Mouse (Mus musculus) E14TG2a.4 (cell line): ENCODE measurements around the gene Elp5.

ENCODE experiments used
- H3K27me3 ChIP-seq: 2 replicates; pipeline ENCODE4 v1.6.1; 2014; ENCODE audit warnings: low read length, control low read depth; ENCODE audit not compliant: insufficient read depth
- H3K36me3 ChIP-seq: 2 replicates; pipeline ENCODE4 v1.6.1; 2014; ENCODE audit warnings: low read length, control low read depth; ENCODE audit not compliant: insufficient read depth
- H3K4me1 ChIP-seq: replicated peaks from 2 replicates; pipeline ENCODE4 v1.6.1; 2014; ENCODE audit warnings: low read depth, low read length, control low read depth
- H3K4me3 ChIP-seq: replicated peaks from 2 replicates; pipeline ENCODE4 v1.5.1; 2014; ENCODE audit warnings: mild to moderate bottlenecking, low read length
- H3K9me3 ChIP-seq: 2 replicates; pipeline ENCODE4 v1.6.1; 2014; ENCODE audit warnings: low read length, control low read depth
- CTCF ChIP-seq: conservative IDR thresholded peaks from 2 replicates; pipeline ENCODE4 v1.5.1; 2014; ENCODE audit warnings: low read length
- NANOG ChIP-seq: IDR thresholded peaks from 2 replicates; pipeline ENCODE4 v1.6.1; 2014; ENCODE audit warnings: borderline replicate concordance, low read length, mixed read lengths
- POU5F1 ChIP-seq: IDR thresholded peaks from 2 replicates; pipeline ENCODE4 v1.6.1; 2014; ENCODE audit warnings: low read length, borderline replicate concordance

Gene Elp5

DNA sequence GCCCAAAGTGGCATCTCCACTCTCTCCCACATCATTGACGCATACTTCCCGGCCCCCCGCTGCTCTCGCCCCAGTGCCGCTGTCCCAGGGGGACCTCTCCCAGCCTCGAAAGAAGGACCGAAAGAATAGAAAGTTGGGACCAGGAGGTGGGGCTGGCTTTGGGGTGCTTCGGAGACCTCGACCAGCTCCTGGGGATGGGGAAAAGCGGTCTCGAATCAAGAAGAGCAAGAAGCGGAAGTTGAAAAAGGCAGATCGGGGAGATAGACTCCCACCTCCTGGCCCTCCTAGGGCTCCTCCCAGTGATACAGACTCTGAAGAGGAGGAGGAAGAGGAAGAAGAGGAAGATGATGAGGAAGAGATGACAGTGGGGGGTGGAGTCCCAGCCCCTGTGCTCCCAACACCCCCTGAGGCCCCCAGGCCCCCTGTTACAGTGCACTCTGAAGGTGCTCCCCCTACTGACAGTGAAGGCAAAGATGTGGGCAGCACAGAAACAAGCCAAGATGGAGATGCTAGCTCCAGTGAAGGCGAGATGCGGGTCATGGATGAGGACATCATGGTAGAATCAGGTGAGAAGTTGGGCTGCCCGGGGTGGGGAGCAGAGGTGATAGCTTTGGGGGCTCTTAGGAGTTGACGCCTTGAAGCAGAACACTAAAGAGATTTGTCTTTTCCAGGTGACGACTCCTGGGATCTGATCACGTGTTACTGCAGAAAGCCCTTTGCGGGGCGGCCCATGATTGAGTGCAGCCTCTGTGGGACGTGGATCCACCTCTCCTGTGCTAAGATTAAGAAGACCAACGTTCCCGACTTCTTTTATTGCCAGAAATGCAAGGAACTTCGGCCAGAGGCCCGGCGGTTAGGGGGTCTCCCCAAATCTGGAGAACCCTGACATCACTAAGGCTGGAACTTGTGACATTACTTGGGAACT is 16.5 kb upstream of the Elp5 start:
- peak overlapping the region; percentile 100 for H3K4me3 ChIP-seq
- H3K9me3 ChIP-seq: no peaks in the 10 kb centered on the region
- H3K36me3 ChIP-seq: peaks cover 59% of the 10 kb centered on the region
- H3K27me3 ChIP-seq: no peaks in the 10 kb centered on the region
- TF ChIP-seq CTCF (peak; percentile 25), NANOG (no peak)
- H3K4me1 ChIP-seq: peaks cover 70% of the 10 kb centered on the region

- Histone ChIP-seq H3K36me3 (peaks cover 54% of the 10 kb centered on the region), H3K27me3 (no peaks in the 10 kb centered on the region), H3K4me3 (peak overlapping the region; percentile 100), H3K9me3 (no peaks in the 10 kb centered on the region), H3K4me1 (peaks cover 62% of the 10 kb centered on the region)
- TF ChIP-seq CTCF: no peak
- TF ChIP-seq NANOG: no peak
- TF ChIP-seq POU5F1: no peak
These were observed 14.8 kb upstream of the Elp5 start for GRCm38 (mm10) chr11:69997070-69997509.

- peaks cover 58% of the 10 kb centered on the region for H3K4me1 ChIP-seq
- no peaks in the 10 kb centered on the region for H3K27me3 ChIP-seq
- TF ChIP-seq NANOG (no peak), CTCF (no peak)
- H3K9me3 ChIP-seq: no peaks in the 10 kb centered on the region
- H3K36me3 ChIP-seq: peaks cover 52% of the 10 kb centered on the region
- peak overlapping the region; percentile 100 for H3K4me3 ChIP-seq
These were observed 14.1 kb upstream of the Elp5 start for GRCm38 (mm10) chr11:69996161-69997061.

DNA sequence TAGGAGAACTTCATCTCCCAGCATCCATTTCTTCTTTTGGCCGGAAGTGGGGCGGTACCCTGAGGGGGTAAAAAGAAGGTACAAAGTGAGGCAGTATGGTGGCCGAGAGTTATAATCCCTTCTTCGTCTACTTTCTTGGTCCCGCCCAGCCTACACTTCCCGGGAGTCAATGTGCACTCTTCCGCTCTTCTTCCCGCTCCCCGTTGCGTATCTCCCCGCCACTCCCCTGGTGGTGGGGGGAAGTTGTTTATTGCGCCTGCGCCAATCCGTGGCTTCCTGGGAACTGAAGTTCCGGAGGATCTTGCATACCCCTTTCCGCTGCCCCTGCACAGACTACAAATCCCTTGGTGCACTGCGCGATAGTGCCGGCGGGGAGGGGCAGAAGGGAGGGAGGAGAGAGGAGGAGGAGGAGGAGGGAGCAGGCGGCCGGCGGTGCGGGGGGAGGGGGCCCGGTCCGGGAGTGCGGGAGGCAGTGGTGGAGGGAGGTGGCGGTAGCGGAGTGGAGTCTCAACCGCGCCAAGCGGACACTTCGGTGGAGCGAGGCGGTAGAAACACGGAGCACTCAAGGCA is 13.2 kb upstream of the Elp5 start, which contains the start of gene Phf23:
Phf23 (plus strand) TSS at position 387 of the 570 bp plus-strand sequence.
- Histone ChIP-seq H3K27me3 (no peaks in the 10 kb centered on the region), H3K4me3 (peak within 1 kb of the TSS; percentile 100), H3K9me3 (no peaks in the 10 kb centered on the region), H3K36me3 (peaks cover 52% of the 10 kb centered on the region), H3K4me1 (peaks cover 57% of the 10 kb centered on the region)
- TF ChIP-seq NANOG (no peak), CTCF (no peak), POU5F1 (no peak)

GRCm38 (mm10) chr11:69994401-69995090 is 12.2 kb upstream of the Elp5 start:
- TF ChIP-seq NANOG: no peak

GRCm38 (mm10) chr11:69992932-69993331 is 10.6 kb upstream of the Elp5 start:
- H3K36me3 ChIP-seq: peaks cover 51% of the 10 kb centered on the region
- no peaks in the 10 kb centered on the region for H3K9me3 ChIP-seq

More at GRCm38 (mm10) chr11:69994401-69995090, 12.2 kb upstream of the Elp5 start:
- Histone ChIP-seq H3K9me3 (no peaks in the 10 kb centered on the region), H3K36me3 (peaks cover 51% of the 10 kb centered on the region), H3K4me1 (peaks cover 58% of the 10 kb centered on the region), H3K4me3 (peak overlapping the region; percentile 100; the same call in 1 of the 2 replicates), H3K27me3 (no peaks in the 10 kb centered on the region)

DNA sequence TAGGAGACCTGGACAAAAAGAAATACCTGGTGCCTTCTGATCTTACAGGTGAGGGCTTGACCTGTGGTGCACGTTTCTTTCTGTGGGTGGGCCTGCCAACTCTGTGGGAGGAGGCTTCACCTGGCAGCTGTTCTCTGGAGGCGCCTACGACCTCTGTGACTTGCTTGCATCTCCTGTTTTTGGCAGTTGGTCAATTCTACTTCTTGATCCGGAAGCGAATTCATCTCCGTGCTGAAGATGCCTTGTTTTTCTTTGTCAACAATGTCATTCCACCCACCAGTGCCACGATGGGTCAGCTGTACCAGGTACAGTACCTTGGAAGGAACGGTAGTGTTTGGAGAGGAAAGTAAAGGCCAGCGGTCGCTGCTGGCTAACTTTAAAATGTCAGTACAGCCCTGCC is 10.1 kb upstream of the Elp5 start:
- no peaks in the 10 kb centered on the region for H3K27me3 ChIP-seq
- TF ChIP-seq POU5F1 (no peak), CTCF (no peak), NANOG (no peak)
- peaks cover 37% of the 10 kb centered on the region for H3K4me1 ChIP-seq
- H3K36me3 ChIP-seq: peaks cover 51% of the 10 kb centered on the region
- H3K9me3 ChIP-seq: no peaks in the 10 kb centered on the region
- H3K4me3 ChIP-seq: peak overlapping the region; percentile 89

More at GRCm38 (mm10) chr11:69992932-69993331, 10.6 kb upstream of the Elp5 start:
- Histone ChIP-seq H3K4me3 (no peak overlapping the region), H3K4me1 (peaks cover 42% of the 10 kb centered on the region), H3K27me3 (no peaks in the 10 kb centered on the region)
- TF ChIP-seq NANOG: no peak
- no peak for TF ChIP-seq POU5F1
- TF ChIP-seq CTCF: no peak
